Mouse (Mus musculus) right cerebral cortex, adult 18-20 months (tissue): ENCODE measurements around the gene Fam166b.

Source experiments
- DNase-seq: peaks from one replicate; pipeline ENCODE4 v3.0.0; 2022; ENCODE audit warnings: mixed read lengths

Fam166b gene

GRCm38 (mm10) chr4:43427501-43428179 lies 1.3 kb downstream of the Fam166b start:
- no peak for DNase-seq

GRCm38 (mm10) chr4:43426487-43426886 lies 2.4 kb downstream of the Fam166b start:
- no peak for DNase-seq

GRCm38 (mm10) chr4:43425648-43426380 lies 3.1 kb downstream of the Fam166b start:
- DNase-seq, result no peak

GRCm38 (mm10) chr4:43425197-43425596 lies 3.7 kb downstream of the Fam166b start:
- no peak for DNase-seq

- no peak for DNase-seq
Measured at GRCm38 (mm10) chr4:43424072-43424471, 4.9 kb downstream of the Fam166b start.

GRCm38 (mm10) chr4:43423267-43423934 lies 5.5 kb downstream of the Fam166b start:
- no peak for DNase-seq

- DNase-seq, result no peak
Measured at GRCm38 (mm10) chr4:43421632-43422240, 7.2 kb downstream of the Fam166b start.

GRCm38 (mm10) chr4:43420305-43420704 lies 8.6 kb downstream of the Fam166b start:
- peak; percentile 69 for DNase-seq

- no peak for DNase-seq
Measured at GRCm38 (mm10) chr4:43419801-43420281, 9.1 kb downstream of the Fam166b start.

- DNase-seq, result no peak
Measured at GRCm38 (mm10) chr4:43418973-43419656, 9.8 kb downstream of the Fam166b start.

- no peak for DNase-seq
Measured at GRCm38 (mm10) chr4:43418450-43418849, 10.5 kb downstream of the Fam166b start.

GRCm38 (mm10) chr4:43417269-43418062 lies 11.5 kb downstream of the Fam166b start:
- no peak for DNase-seq

- no peak for DNase-seq
Measured at GRCm38 (mm10) chr4:43416071-43416490, 12.9 kb downstream of the Fam166b start.

GRCm38 (mm10) chr4:43415221-43416070 lies 13.5 kb downstream of the Fam166b start:
- DNase-seq, result no peak

GRCm38 (mm10) chr4:43414761-43415160 lies 14.2 kb downstream of the Fam166b start:
- DNase-seq, result no peak

GRCm38 (mm10) chr4:43407071-43407920 lies 21.6 kb downstream of the Fam166b start:
- DNase-seq, result no peak

GRCm38 (mm10) chr4:43406162-43406971 lies 22.6 kb downstream of the Fam166b start:
- peak; percentile 80 for DNase-seq

GRCm38 (mm10) chr4:43404697-43405096 lies 24.2 kb downstream of the Fam166b start:
- DNase-seq, result no peak

- DNase-seq, result no peak
Measured at GRCm38 (mm10) chr4:43402212-43402611, 26.7 kb downstream of the Fam166b start.
